Mouse (Mus musculus) ES-Bruce4 (cell line): ENCODE data around the gene Sgpp1. TPM values are rescaled to one million over a fixed set of nuclear protein-coding genes. Genes with fewer than 3 reads are reported as not detected.

ENCODE experiments used
- H3K27ac ChIP-seq: 2 replicates; pipeline ENCODE4 v1.5.1; 2012; ENCODE audit warnings: low read length, inconsistent platforms; ENCODE audit not compliant: insufficient read depth
- H3K27me3 ChIP-seq: 2 replicates; pipeline ENCODE4 v1.6.1; 2012; ENCODE audit warnings: mild to moderate bottlenecking, low read length, inconsistent platforms; ENCODE audit not compliant: control insufficient read depth, poor library complexity, insufficient read depth, severe bottlenecking
- H3K36me3 ChIP-seq: 2 replicates; pipeline ENCODE4 v1.6.1; 2012; ENCODE audit warnings: inconsistent platforms, mild to moderate bottlenecking, low read length, moderate library complexity; ENCODE audit not compliant: control insufficient read depth, poor library complexity, insufficient read depth, severe bottlenecking
- H3K4me1 ChIP-seq: one replicate; pipeline ENCODE4 v1.8.1; 2011; ENCODE audit warnings: low read length; ENCODE audit not compliant: control insufficient read depth, insufficient read depth
- H3K4me3 ChIP-seq: 2 replicates; pipeline ENCODE4 v1.5.1; 2011; ENCODE audit warnings: low read depth, mild to moderate bottlenecking, low read length
- H3K9ac ChIP-seq: 2 replicates; pipeline ENCODE4 v1.6.1; 2012; ENCODE audit warnings: low read depth, mild to moderate bottlenecking, inconsistent platforms; ENCODE audit not compliant: poor library complexity, severe bottlenecking
- H3K9me3 ChIP-seq: replicated peaks from 2 replicates; pipeline ENCODE4 v1.6.1; 2012; ENCODE audit warnings: mild to moderate bottlenecking, low read length, inconsistent platforms; ENCODE audit not compliant: control insufficient read depth, poor library complexity, insufficient read depth, severe bottlenecking
- CTCF ChIP-seq: IDR thresholded peaks from one replicate; pipeline ENCODE4 v1.8.1; 2011; ENCODE audit warnings: low read depth, low read length
- EP300 ChIP-seq: IDR thresholded peaks from 2 replicates; pipeline ENCODE4 v1.6.1; 2011; ENCODE audit warnings: low read depth, low read length; ENCODE audit not compliant: insufficient read depth
- POLR2A ChIP-seq: IDR thresholded peaks from one replicate; pipeline ENCODE4 v1.8.1; 2011; ENCODE audit warnings: low read length; ENCODE audit not compliant: insufficient read depth
- polyA plus RNA-seq: library from polyadenylated mRNA; stranded (reverse); fragments of >200 nt; gene quantifications from 2 replicates; pipeline ENCODE4 v1.2.4, GENCODE M21; 2011; ENCODE audit warnings: low read depth; ENCODE audit not compliant: missing spikeins, insufficient read depth, insufficient read length

Gene Sgpp1
- 11.8 and 13.7 TPM in 2 replicates for polyA plus RNA-seq

GRCm38 (mm10) chr12:75735246-75736200 lies at the start of gene Sgpp1:
Sgpp1 (minus strand) TSS chr12:75735729.
- Histone ChIP-seq H3K4me3 (peak within 1 kb of the TSS; percentile 89), H3K27me3 (peaks cover 1% of the 10 kb centered on the region), H3K9ac (peak within 1 kb of the TSS; percentile 91), H3K36me3 (no peaks in the 10 kb centered on the region), H3K4me1 (peaks cover 1% of the 10 kb centered on the region), H3K9me3 (no peaks in the 10 kb centered on the region), H3K27ac (no peak within 1 kb of the TSS)
- no peak for TF ChIP-seq EP300
- no peak for TF ChIP-seq CTCF

- no peak for TF ChIP-seq POLR2A
- no peak for TF ChIP-seq EP300
- no peak for TF ChIP-seq CTCF
- Histone ChIP-seq H3K27me3 (no peaks in the 10 kb centered on the region), H3K27ac (no peak overlapping the region), H3K4me3 (no peak overlapping the region), H3K36me3 (no peaks in the 10 kb centered on the region), H3K4me1 (no peaks in the 10 kb centered on the region), H3K9me3 (no peaks in the 10 kb centered on the region), H3K9ac (no peak overlapping the region)
Observed at GRCm38 (mm10) chr12:75784271-75784751, 48.8 kb upstream of the Sgpp1 start.

- TF ChIP-seq POLR2A: no peak
- no peak for TF ChIP-seq CTCF
- TF ChIP-seq EP300: no peak
- Histone ChIP-seq H3K4me3 (no peak overlapping the region), H3K4me1 (no peaks in the 10 kb centered on the region), H3K27me3 (no peaks in the 10 kb centered on the region), H3K36me3 (no peaks in the 10 kb centered on the region), H3K9me3 (no peaks in the 10 kb centered on the region; the same call in 1 of the 2 replicates), H3K9ac (no peak overlapping the region), H3K27ac (no peak overlapping the region)
Observed at GRCm38 (mm10) chr12:75781995-75782394, 46.5 kb upstream of the Sgpp1 start.

- Histone ChIP-seq H3K4me1 (no peaks in the 10 kb centered on the region), H3K27ac (no peak overlapping the region), H3K4me3 (no peak overlapping the region), H3K27me3 (no peaks in the 10 kb centered on the region), H3K9ac (no peak overlapping the region), H3K36me3 (no peaks in the 10 kb centered on the region), H3K9me3 (no peaks in the 10 kb centered on the region; the same call in 1 of the 2 replicates)
- TF ChIP-seq CTCF (no peak), POLR2A (no peak), EP300 (no peak)
Observed at GRCm38 (mm10) chr12:75781445-75781844, 45.9 kb upstream of the Sgpp1 start.

- no peaks in the 10 kb centered on the region for H3K27me3 ChIP-seq
- no peaks in the 10 kb centered on the region for H3K4me1 ChIP-seq
Observed at GRCm38 (mm10) chr12:75772424-75773034, 37.0 kb upstream of the Sgpp1 start.

More at GRCm38 (mm10) chr12:75772424-75773034, 37.0 kb upstream of the Sgpp1 start:
- Histone ChIP-seq H3K27ac (no peak overlapping the region), H3K9me3 (peaks cover 5% of the 10 kb centered on the region; the same call in 1 of the 2 replicates), H3K4me3 (no peak overlapping the region), H3K36me3 (no peaks in the 10 kb centered on the region), H3K9ac (no peak overlapping the region)
- TF ChIP-seq CTCF (peak; percentile 56), EP300 (no peak)
